Mouse (Mus musculus): ENCODE data around the gene Ccdc71. TPM values are rescaled to one million over a fixed set of nuclear protein-coding genes. Genes with fewer than 3 reads are reported as not detected.

Ccdc71 gene
- total and polyA plus RNA-seq, 3 experiments: 22.3 to 52.4 (median 25.6) TPM

DNA sequence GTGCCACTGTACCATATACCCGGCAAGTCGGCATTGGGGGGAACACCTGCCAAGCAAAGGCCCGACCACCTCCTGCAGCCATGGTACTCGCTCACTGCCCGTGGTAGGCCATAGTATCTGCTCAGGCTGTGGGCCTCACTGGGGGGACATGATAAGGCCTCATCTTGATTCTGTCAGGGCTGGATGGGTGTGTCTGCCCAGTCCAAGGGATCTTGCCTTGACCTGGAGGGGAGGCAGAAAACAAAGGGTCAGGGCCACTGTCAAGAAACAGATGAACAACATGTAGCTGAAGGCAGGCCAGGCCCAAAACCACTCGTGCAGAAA, 9.2 kb upstream of the Ccdc71 start:
- Histone ChIP-seq H3K27me3 (ENCODE audit: insufficient read depth, low read length) (no peaks in the 10 kb centered on the region), H3K4me3 (ENCODE audit: low read depth, low read length) (peak overlapping the region; percentile 76), H3K4me1 (ENCODE audit: insufficient read depth, low read depth, low read length) (peaks cover 57% of the 10 kb centered on the region), H3K36me3 (replicated peaks) (peaks cover 38% of the 10 kb centered on the region), H3K9me3 (replicated peaks) (no peaks in the 10 kb centered on the region)
- TF ChIP-seq CTCF (IDR thresholded peaks at IDR 0.05; ENCODE audit: low read depth, low read length) (no peak), TAL1 (conservative IDR thresholded peaks at IDR 0.05; ENCODE audit: low read depth, low read length) (0 out of 2 replicates have a peak, but pooled peaks have one; percentile 27), GATA1 (IDR thresholded peaks at IDR 0.05; ENCODE audit: borderline replicate concordance, low read length) (no peak), POLR2AphosphoS5 (IDR thresholded peaks at IDR 0.05; ENCODE audit: insufficient replicate concordance, low read depth, low read length) (no peak), GATA2 (IDR thresholded peaks at IDR 0.05; ENCODE audit: borderline replicate concordance, low read depth, low read length) (no peak)
- peak; percentile 46; the same call in 1 of the 2 replicates for ATAC-seq (ENCODE audit: extremely low read depth, insufficient number of reproducible peaks, low FRiP score, poor library complexity, severe bottlenecking)
- DNase-seq (ENCODE audit: low spot score): peak; percentile 62

DNA sequence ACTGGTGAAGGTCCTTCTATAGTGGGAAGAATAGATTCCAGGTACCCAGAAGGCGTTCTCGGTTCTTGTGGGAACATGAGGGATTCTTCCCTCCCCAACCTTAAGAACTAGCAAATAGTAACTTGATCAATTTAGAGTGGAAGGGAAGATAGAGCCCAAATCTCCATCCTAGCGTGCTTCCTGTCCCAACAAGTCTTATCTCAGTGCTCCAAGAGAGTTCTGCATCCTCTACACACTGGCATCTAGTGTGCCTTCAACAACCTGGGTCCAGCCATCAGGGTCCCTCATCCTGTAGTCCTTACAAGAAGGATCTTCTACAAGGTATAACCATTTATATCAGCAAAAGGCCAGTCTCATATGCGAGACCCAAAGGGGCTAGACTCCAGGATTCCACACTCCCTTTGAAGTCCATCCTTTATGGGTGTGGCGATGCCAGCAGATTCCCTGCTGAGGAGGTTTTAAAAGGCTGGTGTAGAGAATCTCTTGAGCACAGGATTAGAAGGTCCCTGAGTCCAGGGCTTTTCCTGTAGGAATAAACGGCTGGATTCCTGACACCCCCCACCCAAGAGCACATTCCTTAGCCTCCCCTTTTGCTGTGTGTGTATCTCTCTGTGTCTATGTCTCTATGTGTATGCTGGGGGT, 8.7 kb upstream of the Ccdc71 start:
- H3K9me3 ChIP-seq (replicated peaks): no peaks in the 10 kb centered on the region
- H3K4me3 ChIP-seq (ENCODE audit: low read depth, low read length): peak overlapping the region; percentile 76
- DNase-seq (ENCODE audit: low spot score) (peak; percentile 41), ATAC-seq (ENCODE audit: extremely low read depth, insufficient number of reproducible peaks, low FRiP score, poor library complexity, severe bottlenecking) (no peak)
- H3K4me1 ChIP-seq (ENCODE audit: insufficient read depth, low read depth, low read length): peaks cover 62% of the 10 kb centered on the region
- no peaks in the 10 kb centered on the region for H3K27me3 ChIP-seq (ENCODE audit: insufficient read depth, low read length)
- no peak for TF ChIP-seq CTCF (IDR thresholded peaks at IDR 0.05; ENCODE audit: low read depth, low read length)
- TF ChIP-seq GATA1 (IDR thresholded peaks at IDR 0.05; ENCODE audit: borderline replicate concordance, low read length): no peak
- TF ChIP-seq TAL1 (conservative IDR thresholded peaks at IDR 0.05; ENCODE audit: low read depth, low read length): peak; percentile 12; the same call in 1 of the 2 replicates
- H3K36me3 ChIP-seq (replicated peaks): peaks cover 38% of the 10 kb centered on the region

DNA sequence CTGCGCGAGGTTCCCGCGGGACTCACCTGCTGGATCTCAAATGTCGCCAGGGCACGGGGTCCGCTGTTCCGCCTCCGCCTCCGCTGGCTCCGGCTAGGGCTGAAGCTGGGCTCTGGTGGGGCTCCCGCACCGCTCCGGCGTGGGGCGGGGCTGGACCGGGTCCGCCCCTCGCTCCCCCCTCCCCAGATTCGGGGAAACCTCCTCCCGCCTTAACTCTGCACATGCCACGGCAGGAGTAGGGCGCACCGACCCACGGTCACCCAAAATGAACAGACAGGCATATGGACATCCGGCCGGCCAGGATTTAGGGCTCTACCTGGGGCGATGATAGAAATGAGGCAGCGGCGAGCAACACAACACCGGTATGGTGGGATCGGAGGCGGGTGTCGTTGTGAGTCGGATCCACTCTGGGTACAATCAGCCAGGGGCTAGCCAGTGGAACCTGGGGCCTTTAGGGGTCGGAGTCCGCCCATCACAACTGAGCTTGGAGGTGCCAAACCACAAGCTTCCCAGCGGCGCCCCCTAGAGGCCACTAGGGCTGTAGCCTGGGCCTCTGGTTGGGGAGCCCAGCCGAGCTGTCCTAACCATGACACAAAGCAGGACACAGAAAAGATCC, 7.9 kb upstream of the Ccdc71 start:
- H3K27me3 ChIP-seq (ENCODE audit: insufficient read depth, low read length): no peaks in the 10 kb centered on the region
- H3K36me3 ChIP-seq (replicated peaks): peaks cover 37% of the 10 kb centered on the region
- TF ChIP-seq GATA2 (IDR thresholded peaks at IDR 0.05; ENCODE audit: borderline replicate concordance, low read depth, low read length) (no peak), CTCF (IDR thresholded peaks at IDR 0.05; ENCODE audit: low read depth, low read length) (peak; percentile 88)
- ATAC-seq (ENCODE audit: extremely low read depth, insufficient number of reproducible peaks, low FRiP score, poor library complexity, severe bottlenecking): peak; percentile 64
- peaks cover 64% of the 10 kb centered on the region for H3K4me1 ChIP-seq (ENCODE audit: insufficient read depth, low read depth, low read length)
- H3K9me3 ChIP-seq (replicated peaks): no peaks in the 10 kb centered on the region
- peak; percentile 82 for DNase-seq (ENCODE audit: low spot score)
- H3K4me3 ChIP-seq (ENCODE audit: low read depth, low read length): peak overlapping the region; percentile 76

DNA sequence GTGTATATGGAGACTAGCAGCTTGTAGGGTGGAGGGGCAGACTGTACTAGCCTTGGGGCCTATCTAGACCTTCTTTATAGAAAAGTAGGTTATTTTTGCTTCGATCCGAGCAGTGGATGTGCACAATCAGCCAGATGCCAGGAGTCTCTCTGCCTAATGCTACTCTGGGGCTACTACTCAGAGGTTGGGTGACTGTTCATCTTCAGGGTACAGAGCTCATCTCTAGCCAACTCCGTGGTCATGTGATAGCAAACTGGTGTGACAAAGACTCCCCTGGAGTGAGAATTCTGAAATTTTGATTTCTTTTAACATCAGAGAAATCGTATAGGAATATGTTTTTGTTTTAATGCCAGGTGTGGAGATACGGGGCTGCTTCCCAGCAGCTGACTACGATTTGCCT, 7.4 kb upstream of the Ccdc71 start:
- Histone ChIP-seq H3K9me3 (replicated peaks) (no peaks in the 10 kb centered on the region), H3K4me3 (ENCODE audit: low read depth, low read length) (peak overlapping the region; percentile 76; the same call in 1 of the 2 replicates), H3K27me3 (ENCODE audit: insufficient read depth, low read length) (no peaks in the 10 kb centered on the region), H3K36me3 (replicated peaks) (peaks cover 32% of the 10 kb centered on the region), H3K4me1 (ENCODE audit: insufficient read depth, low read depth, low read length) (peaks cover 68% of the 10 kb centered on the region)
- TF ChIP-seq GATA1 (IDR thresholded peaks at IDR 0.05; ENCODE audit: borderline replicate concordance, low read length) (no peak), TAL1 (conservative IDR thresholded peaks at IDR 0.05; ENCODE audit: low read depth, low read length) (no peak), CTCF (IDR thresholded peaks at IDR 0.05; ENCODE audit: low read depth, low read length) (no peak), GATA2 (IDR thresholded peaks at IDR 0.05; ENCODE audit: borderline replicate concordance, low read depth, low read length) (no peak), POLR2AphosphoS5 (IDR thresholded peaks at IDR 0.05; ENCODE audit: insufficient replicate concordance, low read depth, low read length) (no peak)
- DNase-seq (ENCODE audit: low spot score) (no peak), ATAC-seq (ENCODE audit: extremely low read depth, insufficient number of reproducible peaks, low FRiP score, poor library complexity, severe bottlenecking) (no peak)

DNA sequence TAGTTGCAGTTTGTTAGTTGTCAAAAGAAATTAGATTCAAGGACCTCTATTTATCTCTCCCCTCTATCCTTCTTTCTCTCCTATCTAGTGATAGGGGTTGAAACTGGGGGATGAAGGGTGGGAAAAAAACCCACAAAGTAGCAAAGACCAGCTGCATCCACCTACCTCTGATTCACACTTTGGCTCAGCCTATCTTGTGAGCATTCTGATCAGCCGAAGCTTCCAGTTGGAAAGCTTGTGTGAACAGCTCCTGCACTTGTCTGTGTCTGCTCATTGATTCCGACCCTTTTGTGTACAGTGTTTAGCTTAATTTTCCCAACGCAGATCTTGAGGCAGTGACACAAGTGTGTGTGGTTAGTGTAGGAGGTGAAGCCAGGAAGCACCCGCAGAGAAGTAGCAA, 6.9 kb upstream of the Ccdc71 start:
- TF ChIP-seq GATA1 (IDR thresholded peaks at IDR 0.05; ENCODE audit: borderline replicate concordance, low read length): no peak
- TF ChIP-seq POLR2AphosphoS5 (IDR thresholded peaks at IDR 0.05; ENCODE audit: insufficient replicate concordance, low read depth, low read length): no peak
- TF ChIP-seq CTCF (IDR thresholded peaks at IDR 0.05; ENCODE audit: low read depth, low read length): no peak
- no peak for TF ChIP-seq TAL1 (conservative IDR thresholded peaks at IDR 0.05; ENCODE audit: low read depth, low read length)
- no peak for TF ChIP-seq GATA2 (IDR thresholded peaks at IDR 0.05; ENCODE audit: borderline replicate concordance, low read depth, low read length)
- Histone ChIP-seq H3K4me3 (ENCODE audit: low read depth, low read length) (no peak overlapping the region), H3K36me3 (replicated peaks) (peaks cover 27% of the 10 kb centered on the region), H3K4me1 (ENCODE audit: insufficient read depth, low read depth, low read length) (peaks cover 70% of the 10 kb centered on the region), H3K9me3 (replicated peaks) (no peaks in the 10 kb centered on the region), H3K27me3 (ENCODE audit: insufficient read depth, low read length) (no peaks in the 10 kb centered on the region)
- DNase-seq (ENCODE audit: low spot score): no peak
- no peak for ATAC-seq (ENCODE audit: extremely low read depth, insufficient number of reproducible peaks, low FRiP score, poor library complexity, severe bottlenecking)

DNA sequence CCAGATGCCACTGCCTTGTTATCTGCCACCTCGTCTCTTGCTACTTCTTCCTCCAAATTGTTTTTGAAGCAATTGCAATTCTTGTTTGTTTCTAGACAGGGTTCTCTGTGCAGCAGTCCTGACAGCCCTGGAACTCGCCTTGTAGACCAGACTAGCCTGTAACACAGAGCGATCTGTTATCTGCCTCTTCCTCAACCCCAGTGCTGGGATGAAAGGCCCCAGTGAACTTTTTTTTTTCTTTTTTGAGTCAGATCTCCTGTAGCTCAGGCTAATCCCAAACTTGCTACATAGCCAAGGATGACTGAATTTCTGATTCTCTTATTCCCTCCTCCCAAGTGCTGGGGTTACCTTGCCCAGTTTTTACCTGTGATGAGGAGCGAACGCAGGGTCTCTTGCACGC, 5.9 kb upstream of the Ccdc71 start:
- Histone ChIP-seq H3K9me3 (replicated peaks) (no peaks in the 10 kb centered on the region), H3K4me1 (ENCODE audit: insufficient read depth, low read depth, low read length) (peaks cover 74% of the 10 kb centered on the region), H3K4me3 (ENCODE audit: low read depth, low read length) (no peak overlapping the region), H3K27me3 (ENCODE audit: insufficient read depth, low read length) (no peaks in the 10 kb centered on the region), H3K36me3 (replicated peaks) (peaks cover 20% of the 10 kb centered on the region)
- no peak for TF ChIP-seq GATA2 (IDR thresholded peaks at IDR 0.05; ENCODE audit: borderline replicate concordance, low read depth, low read length)
- no peak for TF ChIP-seq GATA1 (IDR thresholded peaks at IDR 0.05; ENCODE audit: borderline replicate concordance, low read length)
- no peak for TF ChIP-seq POLR2AphosphoS5 (IDR thresholded peaks at IDR 0.05; ENCODE audit: insufficient replicate concordance, low read depth, low read length)
- TF ChIP-seq TAL1 (conservative IDR thresholded peaks at IDR 0.05; ENCODE audit: low read depth, low read length): no peak
- no peak for TF ChIP-seq CTCF (IDR thresholded peaks at IDR 0.05; ENCODE audit: low read depth, low read length)
- no peak for ATAC-seq (ENCODE audit: extremely low read depth, insufficient number of reproducible peaks, low FRiP score, poor library complexity, severe bottlenecking)
- DNase-seq (ENCODE audit: low spot score): no peak

Measured in G1E (cell line).